Mouse (Mus musculus) gastrocnemius, postnatal 4 days (tissue): ENCODE results near the gene Dvl1. TPM values are rescaled to one million over a fixed set of nuclear protein-coding genes. Genes with fewer than 3 reads are reported as not detected.
A peak's percentile ranks its signal among the peaks of the same experiment; 100 is the strongest.

Experiments used
- DNase-seq, 2 experiments: peaks; one replicate each; pipeline ENCODE4 v3.0.0; 2021 to 2022; ENCODE audit warnings: low spot score in 2 of 2, mixed read lengths in 2 of 2
- total RNA-seq, 2 experiments: library from RNA; stranded (reverse); gene quantifications; 2 replicates each; pipeline ENCODE4 v1.2.3; 2021

Gene Dvl1
- total RNA-seq, 2 experiments from 2014 or later, result 82.1 to 85.1 TPM

- peak in 1 of 2 experiments; percentile 66 for DNase-seq
Observed at GRCm38 (mm10) chr4:155838187-155839153, 8.7 kb upstream of the Dvl1 start.

GRCm38 (mm10) chr4:155839483-155839910 is 7.7 kb upstream of the Dvl1 start, which contains the start of gene Mxra8:
Gene Mxra8 (plus strand): TSS chr4:155839680.
- DNase-seq, result peak; percentile 86 to 93

DNA sequence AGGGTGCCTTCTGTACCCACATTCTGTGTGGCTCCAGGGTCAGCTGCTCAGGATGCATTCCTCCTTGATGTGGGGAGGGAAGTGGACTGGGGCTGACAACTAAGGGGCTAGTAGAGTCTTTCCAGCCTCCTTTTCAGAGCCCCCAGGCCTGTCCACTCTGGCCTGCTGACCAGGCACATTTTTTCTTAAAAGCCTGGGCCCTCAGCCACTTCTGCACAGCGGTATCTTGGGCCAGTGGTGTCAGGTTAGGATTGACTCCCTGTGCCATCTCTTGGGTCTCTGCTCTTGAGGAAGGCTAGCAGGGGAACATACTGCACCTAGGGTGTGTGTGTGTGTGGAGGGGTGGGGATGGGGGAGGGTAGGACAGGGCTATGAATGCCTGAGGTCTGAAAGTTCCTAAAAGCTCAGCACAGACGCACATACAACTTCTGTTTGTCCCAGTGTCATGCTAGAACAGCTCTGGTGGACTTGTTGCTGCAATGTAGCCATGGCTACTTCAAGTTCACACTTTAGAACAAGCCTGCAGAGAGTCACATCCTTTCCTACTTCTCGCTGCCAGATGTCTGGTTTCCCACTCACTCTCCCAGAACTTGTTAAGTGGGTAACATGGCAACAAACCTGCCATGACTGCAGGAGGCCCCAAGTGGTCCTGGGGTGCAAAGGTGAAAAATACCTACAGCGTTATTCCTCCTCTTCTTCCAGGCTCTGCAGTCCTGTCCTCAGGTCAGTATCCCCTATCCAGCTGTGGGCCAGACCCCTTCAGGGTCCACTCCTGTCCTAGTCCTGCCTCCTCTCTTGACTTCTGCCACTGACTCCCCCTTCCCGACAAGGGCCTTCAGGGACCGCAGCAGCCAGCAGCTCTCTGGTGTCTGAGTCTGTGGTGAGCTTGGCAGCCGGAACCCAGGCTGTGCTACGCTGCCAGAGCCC is 6.9 kb upstream of the Dvl1 start:
- DNase-seq, result no peak

DNA sequence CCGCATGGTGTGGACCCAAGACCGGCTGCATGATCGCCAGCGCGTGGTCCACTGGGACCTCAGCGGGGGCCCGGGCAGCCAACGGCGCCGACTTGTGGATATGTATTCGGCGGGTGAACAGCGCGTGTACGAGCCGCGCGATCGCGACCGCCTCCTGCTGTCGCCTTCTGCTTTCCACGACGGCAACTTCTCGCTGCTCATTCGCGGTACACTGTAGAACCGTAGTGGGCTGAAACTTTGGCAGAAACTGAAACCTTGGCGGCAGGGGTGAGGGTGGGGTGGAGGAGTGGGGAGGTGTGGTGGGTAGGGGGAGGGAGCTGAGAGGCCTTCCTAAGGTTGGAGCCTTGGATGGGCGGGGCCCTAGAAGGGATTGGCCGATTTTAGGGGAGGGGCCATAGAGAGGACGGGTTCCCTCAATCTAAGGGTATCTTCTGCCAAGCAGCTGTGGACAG is 6.2 kb upstream of the Dvl1 start:
- DNase-seq, result peak in 1 of 2 experiments; percentile 75

- no peak for DNase-seq
Observed at GRCm38 (mm10) chr4:155841651-155842270, 5.4 kb upstream of the Dvl1 start.

DNA sequence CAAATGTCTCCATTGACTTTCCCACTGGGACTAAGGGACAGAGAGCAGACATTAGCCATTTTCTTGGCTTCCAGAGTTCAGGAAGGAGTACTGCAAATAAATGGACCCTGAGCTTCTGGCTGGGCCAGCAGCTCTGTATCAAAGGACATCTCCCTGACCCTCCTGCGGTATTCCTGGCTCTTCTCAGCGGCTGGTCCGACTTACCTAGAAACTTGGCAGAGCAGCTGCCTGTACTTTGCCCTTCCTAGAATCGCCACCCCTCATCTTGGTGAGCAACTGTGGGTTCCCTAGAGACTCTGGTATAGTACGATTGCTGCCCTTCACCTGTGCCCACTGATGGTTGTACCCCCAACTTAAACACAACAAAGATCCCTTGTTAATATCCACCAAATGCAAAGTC is 4.0 kb upstream of the Dvl1 start:
- DNase-seq, result no peak

- no peak for DNase-seq
Observed at GRCm38 (mm10) chr4:155847591-155848352, 570 bp downstream of the Dvl1 start.

DNA sequence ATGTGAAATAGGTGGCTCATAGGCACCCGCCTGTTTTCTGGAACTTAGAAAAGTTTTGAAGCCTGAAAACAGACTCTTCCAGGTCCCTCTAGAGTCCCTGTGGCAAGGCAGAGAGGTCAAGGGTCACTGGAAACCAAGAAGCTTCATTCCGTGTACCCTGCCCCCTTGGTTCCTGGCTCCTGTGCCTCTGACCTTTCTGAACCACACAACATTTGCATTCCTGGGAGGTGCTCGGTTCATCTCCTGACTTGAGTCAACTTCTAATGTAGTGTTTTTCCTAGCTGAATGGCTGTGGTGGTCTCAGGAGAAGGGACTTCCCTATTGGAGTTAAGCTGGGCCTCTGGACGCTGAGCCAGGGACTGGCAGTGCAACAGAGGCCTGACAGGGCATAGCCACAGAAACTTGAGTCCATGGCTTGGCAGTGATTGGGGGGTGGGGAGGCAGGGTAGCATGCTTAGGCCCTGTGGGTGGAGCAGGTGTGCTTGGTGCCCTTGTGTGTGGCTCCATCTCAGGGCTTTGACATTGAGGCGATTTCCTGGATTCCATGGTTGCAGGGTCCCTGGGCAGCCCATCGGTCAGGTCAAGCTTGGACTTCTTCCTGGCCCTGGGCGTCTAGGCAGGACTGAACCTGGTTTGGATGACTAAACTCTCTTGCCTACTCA is 1.4 kb downstream of the Dvl1 start:
- no peak for DNase-seq

DNA sequence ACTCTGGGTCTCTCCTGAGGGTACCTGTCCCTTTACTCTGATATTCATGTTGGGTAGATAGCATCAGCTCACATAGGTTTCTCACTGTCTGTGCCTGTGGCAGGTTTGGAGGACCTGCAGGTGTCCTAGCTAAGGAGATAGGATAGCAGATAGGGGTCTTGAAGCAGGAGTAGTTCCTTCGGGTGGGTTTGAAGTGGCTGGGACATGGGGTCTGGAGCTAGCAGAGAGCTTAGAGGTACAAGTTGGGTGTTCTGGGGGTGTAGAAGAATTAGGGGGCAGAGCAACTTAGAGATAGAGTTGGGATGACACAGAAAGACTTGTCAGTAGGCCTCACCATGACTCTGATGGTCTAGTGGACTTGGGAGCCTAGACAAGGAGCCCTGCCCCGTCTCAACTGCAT is 2.2 kb downstream of the Dvl1 start:
- no peak for DNase-seq

- DNase-seq, result no peak
Observed at GRCm38 (mm10) chr4:155849792-155850451, 2.7 kb downstream of the Dvl1 start.

DNA sequence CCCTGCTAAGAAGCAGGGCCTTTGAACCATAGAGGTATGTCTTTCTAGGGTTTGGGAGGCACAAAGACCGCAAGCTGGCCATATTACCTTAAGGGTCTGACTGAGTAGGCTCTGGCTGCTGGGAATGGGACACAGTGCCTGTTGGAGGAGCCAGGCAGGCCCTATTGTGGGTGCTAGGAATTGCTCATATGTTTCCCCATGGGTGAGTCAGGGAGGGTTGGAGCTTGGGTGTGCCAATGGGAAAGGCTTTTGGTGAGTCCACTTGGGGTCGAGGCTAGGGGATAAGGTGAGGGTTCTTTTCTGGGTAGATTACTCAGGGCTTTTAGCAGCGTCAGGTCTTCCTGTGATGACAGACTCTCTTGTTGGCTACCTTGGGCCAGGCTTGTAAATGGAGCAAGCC is 4.2 kb downstream of the Dvl1 start:
- DNase-seq, result no peak

GRCm38 (mm10) chr4:155851951-155852411 is 4.8 kb downstream of the Dvl1 start:
- DNase-seq, result no peak

GRCm38 (mm10) chr4:155853421-155853820 is 6.2 kb downstream of the Dvl1 start:
- DNase-seq, result no peak

DNA sequence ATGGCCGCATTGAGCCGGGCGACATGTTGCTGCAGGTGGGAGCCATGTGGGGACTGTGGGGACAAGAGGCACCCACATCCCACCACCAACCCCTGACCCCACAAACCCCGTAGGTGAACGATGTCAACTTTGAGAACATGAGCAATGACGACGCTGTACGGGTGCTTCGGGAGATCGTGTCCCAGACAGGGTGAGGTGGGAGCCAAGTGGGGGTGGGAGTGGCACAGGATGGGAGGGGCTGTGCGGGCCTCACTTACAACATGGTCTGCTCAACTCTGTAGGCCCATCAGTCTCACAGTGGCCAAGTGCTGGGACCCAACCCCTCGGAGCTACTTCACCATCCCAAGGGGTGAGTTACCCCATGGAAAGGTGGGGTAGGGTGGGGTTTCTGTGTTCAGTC is 7.8 kb downstream of the Dvl1 start:
- DNase-seq, result no peak

DNA sequence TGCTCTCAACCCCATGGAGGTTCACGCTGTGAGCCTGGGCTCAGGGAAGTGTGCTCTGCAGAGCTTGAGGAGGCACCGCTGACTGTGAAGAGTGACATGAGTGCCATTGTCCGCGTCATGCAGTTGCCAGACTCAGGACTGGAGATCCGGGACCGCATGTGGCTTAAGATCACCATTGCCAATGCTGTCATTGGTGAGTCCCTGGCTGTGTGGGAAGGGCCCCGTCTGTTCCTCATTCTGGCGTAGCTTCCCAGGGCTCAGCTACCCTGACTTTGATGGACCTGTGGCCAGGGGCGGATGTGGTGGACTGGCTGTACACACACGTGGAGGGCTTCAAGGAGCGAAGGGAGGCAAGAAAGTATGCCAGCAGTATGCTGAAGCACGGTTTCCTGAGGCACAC is 8.9 kb downstream of the Dvl1 start:
- DNase-seq, result no peak

DNA sequence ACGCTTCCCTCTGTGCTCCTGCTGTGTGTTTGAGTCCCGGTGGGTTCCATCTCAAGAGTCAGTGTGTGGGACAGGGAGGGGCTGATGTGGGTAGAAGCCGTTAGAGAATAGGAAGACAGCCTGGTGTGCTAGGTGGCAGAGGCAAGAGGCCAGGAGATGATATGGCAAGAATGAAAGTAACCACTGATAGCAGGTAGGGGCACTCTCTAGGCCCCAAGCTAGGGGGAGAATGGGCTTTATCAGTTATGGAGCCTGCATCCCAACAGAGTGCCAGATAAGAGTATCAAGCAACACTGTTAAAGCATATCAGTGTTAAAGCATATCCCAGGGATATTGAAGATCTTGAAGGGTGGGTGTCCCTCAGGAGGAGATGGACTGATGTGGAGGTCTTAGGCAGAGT is 9.7 kb downstream of the Dvl1 start:
- no peak for DNase-seq

- DNase-seq, result no peak
Observed at GRCm38 (mm10) chr4:155859318-155859717, 12.1 kb downstream of the Dvl1 start.

DNA sequence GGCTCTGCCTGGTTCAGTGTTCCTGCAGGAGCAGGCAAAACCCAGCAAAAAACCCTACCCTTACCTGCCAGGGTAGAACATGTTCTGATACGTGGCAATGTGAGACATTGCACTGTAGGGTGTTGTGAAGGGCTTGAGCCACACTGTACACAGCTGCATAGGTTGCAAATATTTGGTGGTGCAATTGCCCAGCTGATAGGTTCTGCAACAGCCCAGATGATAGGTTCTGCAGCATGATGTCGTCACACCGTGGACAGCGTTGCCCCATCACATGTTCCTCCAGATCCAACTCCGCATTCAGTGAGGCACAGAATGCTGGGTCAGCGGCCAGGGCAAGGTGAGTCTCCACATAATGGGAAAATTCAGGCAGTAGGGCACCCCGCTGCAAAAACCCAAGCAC is 14.6 kb downstream of the Dvl1 start:
- DNase-seq, result no peak

DNA sequence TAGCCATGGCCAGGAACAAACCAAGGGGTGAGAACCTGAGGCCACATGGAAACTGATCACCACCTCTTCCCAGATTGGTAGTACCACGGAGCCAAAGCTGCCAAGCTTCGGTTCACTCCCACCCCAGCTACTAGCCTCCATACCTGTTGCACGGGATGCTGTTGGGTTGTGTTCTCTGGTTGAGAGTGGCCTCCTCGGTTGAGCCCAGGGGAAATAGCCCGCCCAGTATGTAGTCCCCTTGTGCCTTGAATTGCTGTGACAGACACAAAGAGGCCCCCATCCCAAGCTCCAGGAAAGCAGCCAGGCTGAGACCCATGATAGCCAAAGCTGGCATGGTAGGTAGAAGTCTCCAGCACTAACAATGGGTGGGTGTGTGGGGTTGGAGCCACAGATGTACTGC is 15.8 kb downstream of the Dvl1 start, which contains the start of gene Tas1r3:
Gene Tas1r3 (minus strand): TSS at position 362 of the 400 bp plus-strand sequence.
- DNase-seq, result no peak
